Mouse (Mus musculus): ENCODE results near the gene Anxa6. TPM values are rescaled to one million over a fixed set of nuclear protein-coding genes. Genes with fewer than 3 reads are reported as not detected.

Anxa6 gene
- polyA plus RNA-seq, 1 experiment from 2014 or later = 53.9 TPM

Other genes starting within 250 kb of the Anxa6 start
- gene Cdc42se2, start 245.8 kb downstream of the Anxa6 start, polyA plus RNA-seq (2016; fragmentation: Nextera tagmentation; extraction: Ambion mirVana) = 229 and 253 TPM in 2 replicates
- 4.7 and 6.5 TPM in 2 replicates for gene Lyrm7, start 172.5 kb downstream of the Anxa6 start, polyA plus RNA-seq (2016; fragmentation: Nextera tagmentation; extraction: Ambion mirVana)
- 625 and 682 TPM in 2 replicates for gene Hint1, start 167.1 kb downstream of the Anxa6 start, polyA plus RNA-seq (2016; fragmentation: Nextera tagmentation; extraction: Ambion mirVana)
- 68.6 and 72.1 TPM in 2 replicates for gene Gpx3, start 131.0 kb downstream of the Anxa6 start, polyA plus RNA-seq (2016; fragmentation: Nextera tagmentation; extraction: Ambion mirVana)
- 9.5 and 11.6 TPM in 2 replicates for gene Tnip1, start 70.5 kb downstream of the Anxa6 start, polyA plus RNA-seq (2016; fragmentation: Nextera tagmentation; extraction: Ambion mirVana)
- gene Ccdc69, start 44.7 kb upstream of the Anxa6 start, polyA plus RNA-seq (2016; fragmentation: Nextera tagmentation; extraction: Ambion mirVana) = 0.34 and 0.39 TPM in 2 replicates
- gene Gm2a, start 64.7 kb upstream of the Anxa6 start, polyA plus RNA-seq (2016; fragmentation: Nextera tagmentation; extraction: Ambion mirVana) = 9.3 and 11.9 TPM in 2 replicates
- not detected in 2 replicates for gene Slc36a3, start 118.3 kb upstream of the Anxa6 start, polyA plus RNA-seq (2016; fragmentation: Nextera tagmentation; extraction: Ambion mirVana)
- gene Slc36a2, start 151.6 kb upstream of the Anxa6 start, polyA plus RNA-seq (2016; fragmentation: Nextera tagmentation; extraction: Ambion mirVana) = 0.17 and 0.20 TPM in 2 replicates
- gene Slc36a1, start 170.9 kb upstream of the Anxa6 start, polyA plus RNA-seq (2016; fragmentation: Nextera tagmentation; extraction: Ambion mirVana) = 0.77 and 1.0 TPM in 2 replicates